Mouse (Mus musculus) lung, postnatal 36 days (tissue): ENCODE measurements around the gene Fbxw22.
"Not testable (repeated sequence)": the region's sequence is repeated elsewhere in the genome, so short reads cannot be mapped to it uniquely, and the experiment has no call there.

Experiments
- DNase-seq: peaks from one replicate; pipeline ENCODE4 v3.0.0; 2022; ENCODE audit warnings: mixed read lengths

The Fbxw22 gene

GRCm38 (mm10) chr9:109404196-109404595, at the start of gene Fbxw22:
Gene Fbxw22 (minus strand): TSS chr9:109404296.
- DNase-seq: not testable (repeated sequence)

- DNase-seq: no peak
These were observed 44.9 kb upstream of the Fbxw22 start, which contains the start of gene Fbxw16 for GRCm38 (mm10) chr9:109449040-109449439. Gene Fbxw16 (minus strand): TSS chr9:109449140.

- no peak for DNase-seq
These were observed 28.9 kb upstream of the Fbxw22 start for GRCm38 (mm10) chr9:109432956-109433355.

GRCm38 (mm10) chr9:109339559-109339958, 64.5 kb downstream of the Fbxw22 start, which contains the start of gene Fbxw28:
Gene Fbxw28 (minus strand): TSS chr9:109339659.
- not testable (repeated sequence) for DNase-seq
